Mouse (Mus musculus) CH12.LX (cell line): Measurements from ENCODE around the gene Mrps25. TPM values are rescaled to one million over a fixed set of nuclear protein-coding genes. Genes with fewer than 3 reads are reported as not detected.

Experiments used
- DNase-seq: peaks from one replicate; pipeline ENCODE4 v3.0.0-alpha.2; 2013; ENCODE audit errors: extremely low read depth
- H3K27ac ChIP-seq: 2 replicates; pipeline ENCODE4 v1.5.1; 2012; ENCODE audit warnings: low read depth, mild to moderate bottlenecking, control low read depth, moderate library complexity; ENCODE audit not compliant: insufficient read depth
- H3K27me3 ChIP-seq: replicated peaks from 2 replicates; pipeline ENCODE3; 2012; ENCODE audit warnings: inconsistent platforms
- H3K36me3 ChIP-seq, 2 experiments: replicated peaks in 1 of 2; 2 replicates each; pipeline versions ENCODE3 to v1.6.1; 2012; ENCODE audit warnings: inconsistent platforms in 1 of 2, low read length in 1 of 2, mild to moderate bottlenecking in 1 of 2, mixed read lengths in 1 of 2, moderate library complexity in 1 of 2; ENCODE audit not compliant: control insufficient read depth in 1 of 2, insufficient read depth in 1 of 2
- H3K4me1 ChIP-seq, 2 experiments: 2 replicates each; pipeline ENCODE4 v1.6.1; 2012; ENCODE audit warnings: inconsistent platforms in 1 of 2, moderate library complexity in 1 of 2; ENCODE audit not compliant: insufficient read depth in 2 of 2, control insufficient read depth in 1 of 2
- H3K4me2 ChIP-seq: 2 replicates; pipeline ENCODE4 v1.6.1; 2012; ENCODE audit warnings: low read depth, mild to moderate bottlenecking, control low read depth; ENCODE audit not compliant: poor library complexity, insufficient read depth, severe bottlenecking
- H3K4me3 ChIP-seq, 3 experiments: fragments of 150-350 bp in 1 of 3; sonication (generic) in 1 of 3; replicated peaks in 1 of 3; 2 replicates each; pipeline versions ENCODE3 to v1.5.1; 2011 to 2012; ENCODE audit warnings: low read depth in 2 of 3, low read length in 2 of 3, mild to moderate bottlenecking in 2 of 3, moderate library complexity in 2 of 3, control low read depth in 1 of 3, improper control_type of control experiment in 1 of 3, inconsistent platforms in 1 of 3, mixed read lengths in 1 of 3; ENCODE audit not compliant: poor library complexity in 1 of 3
- H3K79me2 ChIP-seq: replicated peaks from 2 replicates; pipeline ENCODE4 v1.6.1; 2012; ENCODE audit warnings: mild to moderate bottlenecking, moderate library complexity; ENCODE audit not compliant: control insufficient read depth, poor library complexity, insufficient read depth, severe bottlenecking; ENCODE audit errors: extremely low read depth
- H3K9ac ChIP-seq: 2 replicates; pipeline ENCODE4 v1.6.1; 2012; ENCODE audit warnings: low read depth, mild to moderate bottlenecking, control low read depth, moderate library complexity; ENCODE audit not compliant: insufficient read depth
- H3K9me3 ChIP-seq: replicated peaks from 2 replicates; pipeline ENCODE3; 2012; ENCODE audit warnings: low read length, inconsistent platforms, mixed read lengths
- BHLHE40 ChIP-seq: IDR thresholded peaks from 2 replicates; pipeline ENCODE4 v1.6.1; 2011; ENCODE audit warnings: mild to moderate bottlenecking, low read depth, low read length, improper control_type of control experiment
- CHD1 ChIP-seq: IDR thresholded peaks from 2 replicates; pipeline ENCODE4 v1.6.1; 2012; ENCODE audit warnings: low read depth, low read length, improper control_type of control experiment, inconsistent platforms
- CHD2 ChIP-seq: IDR thresholded peaks from 2 replicates; pipeline ENCODE4 v1.6.1; 2011; ENCODE audit warnings: low read length, improper control_type of control experiment
- CTCF ChIP-seq, 2 experiments: IDR thresholded peaks in 1 of 2; conservative IDR thresholded peaks in 1 of 2; 2 replicates each; pipeline ENCODE4 v1.5.1; 2011 to 2012; ENCODE audit warnings: low read depth in 2 of 2, low read length in 2 of 2, improper control_type of control experiment in 1 of 2, inconsistent platforms in 1 of 2, mild to moderate bottlenecking in 1 of 2, moderate library complexity in 1 of 2
- E2F4 ChIP-seq: IDR thresholded peaks from 2 replicates; pipeline ENCODE4 v1.6.1; 2011; ENCODE audit warnings: low read depth, low read length, improper control_type of control experiment; ENCODE audit not compliant: insufficient replicate concordance
- ELF1 ChIP-seq: IDR thresholded peaks from 2 replicates; pipeline ENCODE4 v1.6.1; 2014; ENCODE audit warnings: low read depth, mild to moderate bottlenecking, inconsistent platforms, low read length, improper control_type of control experiment
- EP300 ChIP-seq: IDR thresholded peaks from 2 replicates; pipeline ENCODE4 v1.6.1; 2011; ENCODE audit warnings: low read length, improper control_type of control experiment
- ETS1 ChIP-seq: conservative IDR thresholded peaks from 2 replicates; pipeline ENCODE4 v1.6.1; 2012; ENCODE audit warnings: low read depth, mild to moderate bottlenecking, inconsistent platforms, low read length, improper control_type of control experiment, moderate library complexity
- GABPA ChIP-seq: IDR thresholded peaks from 2 replicates; pipeline ENCODE4 v1.6.1; 2012; ENCODE audit warnings: low read depth, low read length, improper control_type of control experiment, inconsistent platforms; ENCODE audit not compliant: insufficient replicate concordance
- HCFC1 ChIP-seq: IDR thresholded peaks from 2 replicates; pipeline ENCODE4 v1.6.1; 2012; ENCODE audit warnings: low read depth, mild to moderate bottlenecking, inconsistent platforms, low read length, improper control_type of control experiment
- JUN ChIP-seq: IDR thresholded peaks from 2 replicates; pipeline ENCODE4 v1.6.1; 2011; ENCODE audit warnings: low read depth, mild to moderate bottlenecking, low read length, improper control_type of control experiment, moderate library complexity; ENCODE audit not compliant: insufficient read depth
- JUND ChIP-seq: conservative IDR thresholded peaks from 2 replicates; pipeline ENCODE4 v1.6.1; 2011; ENCODE audit warnings: low read depth, low read length, improper control_type of control experiment
- MAX ChIP-seq: IDR thresholded peaks from 2 replicates; pipeline ENCODE4 v1.6.1; 2011; ENCODE audit warnings: low read length, improper control_type of control experiment
- MEF2A ChIP-seq: IDR thresholded peaks from 2 replicates; pipeline ENCODE4 v1.6.1; 2014; ENCODE audit warnings: low read depth, mild to moderate bottlenecking, inconsistent platforms, low read length, improper control_type of control experiment, borderline replicate concordance
- NRF1 ChIP-seq: IDR thresholded peaks from 2 replicates; pipeline ENCODE4 v1.6.1; 2014; ENCODE audit warnings: low read depth, mild to moderate bottlenecking, inconsistent platforms, low read length, improper control_type of control experiment, moderate library complexity
- POLR2A ChIP-seq: IDR thresholded peaks from 2 replicates; pipeline ENCODE4 v1.6.1; 2011; ENCODE audit warnings: low read depth, mild to moderate bottlenecking, improper control_type of control experiment, low read length
- RAD21 ChIP-seq: IDR thresholded peaks from 2 replicates; pipeline ENCODE4 v1.6.1; 2011; ENCODE audit warnings: low read depth, mild to moderate bottlenecking, low read length, improper control_type of control experiment, moderate library complexity
- RCOR1 ChIP-seq: conservative IDR thresholded peaks from 2 replicates; pipeline ENCODE4 v1.6.1; 2012; ENCODE audit warnings: low read depth, mild to moderate bottlenecking, inconsistent platforms, low read length, improper control_type of control experiment
- SIN3A ChIP-seq: IDR thresholded peaks from 2 replicates; pipeline ENCODE4 v1.6.1; 2012; ENCODE audit warnings: low read length, improper control_type of control experiment, inconsistent platforms
- SMC3 ChIP-seq: IDR thresholded peaks from 2 replicates; pipeline ENCODE4 v1.6.1; 2011; ENCODE audit warnings: low read depth, low read length, improper control_type of control experiment
- TBP ChIP-seq: conservative IDR thresholded peaks from 2 replicates; pipeline ENCODE4 v1.6.1; 2011; ENCODE audit warnings: low read depth, low read length, improper control_type of control experiment
- TCF12 ChIP-seq: IDR thresholded peaks from 2 replicates; pipeline ENCODE4 v1.6.1; 2014; ENCODE audit warnings: low read depth, mild to moderate bottlenecking, inconsistent platforms, low read length, improper control_type of control experiment
- USF1 ChIP-seq: IDR thresholded peaks from 2 replicates; pipeline ENCODE4 v1.6.1; 2014; ENCODE audit warnings: low read depth, mild to moderate bottlenecking, inconsistent platforms, low read length, improper control_type of control experiment
- ZKSCAN1 ChIP-seq: IDR thresholded peaks from 2 replicates; pipeline ENCODE4 v1.6.1; 2012; ENCODE audit warnings: low read depth, inconsistent platforms, low read length, improper control_type of control experiment, borderline replicate concordance
- ZMIZ1 ChIP-seq: IDR thresholded peaks from 2 replicates; pipeline ENCODE4 v1.6.1; 2012; ENCODE audit warnings: low read depth, mild to moderate bottlenecking, inconsistent platforms, low read length, improper control_type of control experiment
- ZNF384 ChIP-seq: IDR thresholded peaks from 2 replicates; pipeline ENCODE4 v1.6.1; 2012; ENCODE audit warnings: low read depth, low read length, improper control_type of control experiment, inconsistent platforms
- dilution Hi-C: fragments of 300-500 bp; cut with MboI; formaldehyde crosslinking; loops from 2 replicates; pipeline ENCODE4 v1.14.3; 2020; ENCODE audit warnings: low sequenced_read_pairs; ENCODE audit not compliant: extremely low pct_unique_long_range_greater_than_20kb, extremely low pct_ligation_motif_present
- in situ Hi-C: fragments of 300-500 bp; cut with MboI; formaldehyde crosslinking; loops from 3 replicates; pipeline ENCODE4 v1.14.3; 2019; ENCODE audit warnings: low sequenced_read_pairs, low pct_ligation_motif_present, low pct_unique_long_range_greater_than_20kb, mixed read lengths
- polyA plus RNA-seq: library from polyadenylated mRNA; unstranded; fragments of >175 nt; gene quantifications from 2 replicates; pipeline ENCODE4 v1.2.1, GENCODE M21; 2012; ENCODE audit warnings: low read depth; ENCODE audit not compliant: insufficient read length
- total RNA-seq, 2 experiments: library from RNA; depleted of rRNA; stranded (reverse); fragments of 300-350 nt in 1 of 2; fragments of >200 nt in 1 of 2; gene quantifications; 2 replicates each; pipeline ENCODE4 v1.2.3; 2012 to 2014

The Mrps25 gene
- total and polyA plus RNA-seq, 3 experiments = 38.6 to 70.6 (median 61.4) TPM

DNA sequence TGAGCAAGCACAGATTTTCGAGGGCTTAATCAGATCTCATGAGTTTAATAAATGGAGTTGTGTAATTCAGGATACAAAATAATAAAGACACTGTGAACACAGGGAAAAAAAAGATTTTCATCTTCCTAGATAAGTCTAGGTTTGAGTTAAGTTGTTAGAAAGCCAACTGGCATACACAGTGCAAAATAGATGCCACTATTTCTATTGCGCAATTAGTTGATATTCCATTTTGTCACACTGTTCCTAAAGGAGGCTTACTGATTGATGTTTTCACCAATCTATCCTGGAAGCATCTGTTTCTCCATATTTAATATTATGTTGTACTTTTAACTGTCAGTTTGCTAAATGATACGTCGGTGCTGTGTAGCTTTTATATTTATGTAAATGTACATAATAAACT, 38.0 kb downstream of the Mrps25 start:
- H3K4me1 ChIP-seq = no peaks in the 10 kb centered on the region
- no peaks in the 10 kb centered on the region for H3K27me3 ChIP-seq
- no peak overlapping the region for H3K9ac ChIP-seq
- no peak overlapping the region for H3K4me2 ChIP-seq
- no peak overlapping the region for H3K27ac ChIP-seq
- dilution Hi-C loops (no loop called here), in situ Hi-C loops (no loop called here)
- no peaks in the 10 kb centered on the region for H3K9me3 ChIP-seq
- H3K36me3 ChIP-seq = peaks cover 19 to 53% of the 10 kb centered on the region in 2 experiments
- no peak overlapping the region for H3K4me3 ChIP-seq
- TF ChIP-seq GABPA (no peak), MEF2A (no peak), USF1 (no peak), ETS1 (no peak), TBP (no peak), JUN (no peak), MAX (no peak), EP300 (no peak), SIN3A (no peak), CTCF (conservative IDR thresholded peaks at IDR 0.05 in 1 of 2, IDR thresholded peaks at IDR 0.05 in 1 of 2; ENCODE audit: low read depth in 2 of 2, low read length in 2 of 2) (no peak), ELF1 (no peak), RAD21 (no peak), BHLHE40 (no peak), RCOR1 (no peak), CHD1 (no peak), ZNF384 (no peak), POLR2A (no peak)
- H3K79me2 ChIP-seq = no peaks in the 10 kb centered on the region
- no peak for DNase-seq

- TF ChIP-seq CTCF (conservative IDR thresholded peaks at IDR 0.05 in 1 of 2, IDR thresholded peaks at IDR 0.05 in 1 of 2; ENCODE audit: low read depth in 2 of 2, low read length in 2 of 2) = no peak
- TF ChIP-seq TBP = no peak
- no peak for TF ChIP-seq CHD2
- no peak for TF ChIP-seq HCFC1
- no peak for TF ChIP-seq SMC3
- no peak for TF ChIP-seq ZKSCAN1
- TF ChIP-seq JUND = no peak
- no peak for TF ChIP-seq USF1
- no peak for TF ChIP-seq ZMIZ1
- TF ChIP-seq SIN3A = no peak
- TF ChIP-seq JUN = no peak
- TF ChIP-seq MEF2A = no peak
- TF ChIP-seq TCF12 = no peak
- TF ChIP-seq E2F4 = no peak
- no peak for TF ChIP-seq CHD1
- no peak for TF ChIP-seq NRF1
- no peak for TF ChIP-seq BHLHE40
- TF ChIP-seq RAD21 = no peak
- no peak for TF ChIP-seq POLR2A
- TF ChIP-seq, all 38 proteins: peak for 0
- H3K36me3 ChIP-seq = peaks cover 7 to 31% of the 10 kb centered on the region in 2 experiments
- no peaks in the 10 kb centered on the region for H3K27me3 ChIP-seq
- H3K4me3 ChIP-seq = no peak overlapping the region
- H3K4me1 ChIP-seq = peaks cover 12 to 55% of the 10 kb centered on the region in 2 experiments
- H3K27ac ChIP-seq = no peak overlapping the region
- no peak for DNase-seq
- dilution Hi-C loops = no loop called here
- H3K9ac ChIP-seq = no peak overlapping the region
- in situ Hi-C loops = no loop called here
- H3K79me2 ChIP-seq = peaks cover 19% of the 10 kb centered on the region
- no peak overlapping the region for H3K4me2 ChIP-seq
- H3K9me3 ChIP-seq = no peaks in the 10 kb centered on the region
Measured at GRCm38 (mm10) chr6:92136356-92136755, 47.5 kb downstream of the Mrps25 start.
